Mouse (Mus musculus): ENCODE results near the gene Insyn1. TPM values are rescaled to one million over a fixed set of nuclear protein-coding genes. Genes with fewer than 3 reads are reported as not detected.

Insyn1 gene
- total RNA-seq, 1 experiment, result 5.4 TPM

- in situ Hi-C loops (cut with MboI; ENCODE audit: low sequenced_read_pairs in 2 of 2, unreplicated experiment in 2 of 2), result no loop called here
- H3K9me3 ChIP-seq (ENCODE audit: control insufficient read depth, insufficient read depth, low read depth, low read length), result no peaks in the 10 kb centered on the region
These were observed 46.9 kb upstream of the Insyn1 start for GRCm38 (mm10) chr9:58441351-58442104.

GRCm38 (mm10) chr9:58442105-58443010, 46.0 kb upstream of the Insyn1 start:
- in situ Hi-C loops (cut with MboI; ENCODE audit: low sequenced_read_pairs in 2 of 2, unreplicated experiment in 2 of 2), result no loop called here
- no peak for TF ChIP-seq ZC3H11A (IDR thresholded peaks at IDR 0.05; ENCODE audit: borderline replicate concordance, low read depth, low read length)
- TF ChIP-seq HCFC1 (IDR thresholded peaks at IDR 0.05; ENCODE audit: borderline replicate concordance, insufficient read depth, low read length), result no peak
- TF ChIP-seq CHD2 (IDR thresholded peaks at IDR 0.05; ENCODE audit: low read depth, low read length), result no peak
- no peak for TF ChIP-seq ZNF384 (IDR thresholded peaks at IDR 0.05; ENCODE audit: low read depth, low read length)
- no peak for TF ChIP-seq MAFK (IDR thresholded peaks at IDR 0.05; ENCODE audit: insufficient read depth, low read depth, low read length)
- Histone ChIP-seq H3K4me1 (ENCODE audit: control insufficient read depth in 2 of 2, insufficient read depth in 2 of 2, low read length in 2 of 2, poor library complexity in 1 of 2) (peaks cover 0 to 4% of the 10 kb centered on the region in 2 experiments; a peak in 1 of 4 replicates), H3K9ac (ENCODE audit: insufficient read depth, low read depth, low read length, poor library complexity, severe bottlenecking) (no peak overlapping the region), H3K9me3 (ENCODE audit: control insufficient read depth, insufficient read depth, low read depth, low read length) (no peaks in the 10 kb centered on the region), H3K27ac (ENCODE audit: insufficient read depth, low read depth, low read length, poor library complexity, severe bottlenecking) (no peak overlapping the region), H3K4me3 (ENCODE audit: insufficient read depth in 1 of 2, low read depth in 1 of 2, low read length in 2 of 2, poor library complexity in 1 of 2, severe bottlenecking in 1 of 2) (no peak overlapping the region), H3K36me3 (ENCODE audit: control insufficient read depth, insufficient read depth, low read length, poor library complexity, severe bottlenecking) (no peaks in the 10 kb centered on the region)
- DNase-seq (ENCODE audit: low read depth, low spot score), result no peak

More at GRCm38 (mm10) chr9:58441351-58442104, 46.9 kb upstream of the Insyn1 start:
- Histone ChIP-seq H3K4me3 (ENCODE audit: insufficient read depth in 1 of 2, low read depth in 1 of 2, low read length in 2 of 2, poor library complexity in 1 of 2, severe bottlenecking in 1 of 2) (no peak overlapping the region), H3K9ac (ENCODE audit: insufficient read depth, low read depth, low read length, poor library complexity, severe bottlenecking) (no peak overlapping the region), H3K36me3 (ENCODE audit: control insufficient read depth, insufficient read depth, low read length, poor library complexity, severe bottlenecking) (no peaks in the 10 kb centered on the region), H3K27ac (ENCODE audit: insufficient read depth, low read depth, low read length, poor library complexity, severe bottlenecking) (no peak overlapping the region), H3K4me1 (ENCODE audit: control insufficient read depth in 2 of 2, insufficient read depth in 2 of 2, low read length in 2 of 2, poor library complexity in 1 of 2) (0 out of 4 replicates have a peak, but pooled peaks cover 0 to under 1% of the 10 kb centered on the region in 2 experiments)
- no peak for DNase-seq (ENCODE audit: low read depth, low spot score)
- no peak for TF ChIP-seq ZC3H11A (IDR thresholded peaks at IDR 0.05; ENCODE audit: borderline replicate concordance, low read depth, low read length)
- no peak for TF ChIP-seq MAFK (IDR thresholded peaks at IDR 0.05; ENCODE audit: insufficient read depth, low read depth, low read length)
- no peak for TF ChIP-seq HCFC1 (IDR thresholded peaks at IDR 0.05; ENCODE audit: borderline replicate concordance, insufficient read depth, low read length)
- no peak for TF ChIP-seq ZNF384 (IDR thresholded peaks at IDR 0.05; ENCODE audit: low read depth, low read length)
- no peak for TF ChIP-seq CHD2 (IDR thresholded peaks at IDR 0.05; ENCODE audit: low read depth, low read length)

- TF ChIP-seq ZNF384 (IDR thresholded peaks at IDR 0.05; ENCODE audit: low read depth, low read length), result no peak
- TF ChIP-seq MAFK (IDR thresholded peaks at IDR 0.05; ENCODE audit: insufficient read depth, low read depth, low read length), result no peak
- TF ChIP-seq HCFC1 (IDR thresholded peaks at IDR 0.05; ENCODE audit: borderline replicate concordance, insufficient read depth, low read length), result no peak
- no peak for TF ChIP-seq ZC3H11A (IDR thresholded peaks at IDR 0.05; ENCODE audit: borderline replicate concordance, low read depth, low read length)
- no peak for TF ChIP-seq CHD2 (IDR thresholded peaks at IDR 0.05; ENCODE audit: low read depth, low read length)
- no peak for DNase-seq (ENCODE audit: low read depth, low spot score)
- Histone ChIP-seq H3K36me3 (ENCODE audit: control insufficient read depth, insufficient read depth, low read length, poor library complexity, severe bottlenecking) (no peaks in the 10 kb centered on the region), H3K4me1 (ENCODE audit: control insufficient read depth in 2 of 2, insufficient read depth in 2 of 2, low read length in 2 of 2, poor library complexity in 1 of 2) (peaks cover 2 to 7% of the 10 kb centered on the region in 2 experiments; a peak in 1 of 4 replicates), H3K4me3 (ENCODE audit: insufficient read depth in 1 of 2, low read depth in 1 of 2, low read length in 2 of 2, poor library complexity in 1 of 2, severe bottlenecking in 1 of 2) (no peak overlapping the region), H3K9ac (ENCODE audit: insufficient read depth, low read depth, low read length, poor library complexity, severe bottlenecking) (no peak overlapping the region), H3K27ac (ENCODE audit: insufficient read depth, low read depth, low read length, poor library complexity, severe bottlenecking) (no peak overlapping the region), H3K9me3 (ENCODE audit: control insufficient read depth, insufficient read depth, low read depth, low read length) (no peaks in the 10 kb centered on the region)
- in situ Hi-C loops (cut with MboI; ENCODE audit: low sequenced_read_pairs in 2 of 2, unreplicated experiment in 2 of 2), result no loop called here
These were observed 45.3 kb upstream of the Insyn1 start for GRCm38 (mm10) chr9:58443061-58443460.

GRCm38 (mm10) chr9:58446829-58447228, 41.6 kb upstream of the Insyn1 start:
- H3K9me3 ChIP-seq (ENCODE audit: control insufficient read depth, insufficient read depth, low read depth, low read length), result no peaks in the 10 kb centered on the region
- in situ Hi-C loops (cut with MboI; ENCODE audit: low sequenced_read_pairs in 2 of 2, unreplicated experiment in 2 of 2), result no loop called here
- no peak for TF ChIP-seq CHD2 (IDR thresholded peaks at IDR 0.05; ENCODE audit: low read depth, low read length)
- peak; percentile 1; the same call in 1 of the 2 replicates for TF ChIP-seq HCFC1 (IDR thresholded peaks at IDR 0.05; ENCODE audit: borderline replicate concordance, insufficient read depth, low read length)
- DNase-seq (ENCODE audit: low read depth, low spot score), result no peak
- H3K36me3 ChIP-seq (ENCODE audit: control insufficient read depth, insufficient read depth, low read length, poor library complexity, severe bottlenecking), result no peaks in the 10 kb centered on the region
- no peak overlapping the region for H3K9ac ChIP-seq (ENCODE audit: insufficient read depth, low read depth, low read length, poor library complexity, severe bottlenecking)
- no peak overlapping the region for H3K4me3 ChIP-seq (ENCODE audit: insufficient read depth in 1 of 2, low read depth in 1 of 2, low read length in 2 of 2, poor library complexity in 1 of 2, severe bottlenecking in 1 of 2)
- peaks cover 4 to 19% of the 10 kb centered on the region in 2 experiments; a peak in 3 of 4 replicates for H3K4me1 ChIP-seq (ENCODE audit: control insufficient read depth in 2 of 2, insufficient read depth in 2 of 2, low read length in 2 of 2, poor library complexity in 1 of 2)
- no peak overlapping the region for H3K27ac ChIP-seq (ENCODE audit: insufficient read depth, low read depth, low read length, poor library complexity, severe bottlenecking)

Measured in ES-E14 (cell line).